Mouse (Mus musculus) stomach, embryonic 16.5 days (tissue): ENCODE data around the gene Ppard. TPM values are rescaled to one million over a fixed set of nuclear protein-coding genes. Genes with fewer than 3 reads are reported as not detected.
A peak's percentile ranks its signal among the peaks of the same experiment; 100 is the strongest.

Experiments
- ATAC-seq: fragments of 200-750 bp; cut with Nextera tagmentation; 2 replicates; pipeline ENCODE4 v1.8.0; 2017; ENCODE audit warnings: moderate number of reproducible peaks, moderate TSS enrichment; ENCODE audit not compliant: insufficient read depth, low FRiP score
- H3K27ac ChIP-seq: fragments of 300-500 bp; sonication (generic); 2 replicates; pipeline ENCODE4 v1.5.1; 2014; ENCODE audit warnings: low read length
- H3K27me3 ChIP-seq: fragments of 300-500 bp; sonication (generic); 2 replicates; pipeline ENCODE4 v1.6.1; 2014; ENCODE audit warnings: low read length, control low read depth, mixed read lengths; ENCODE audit not compliant: control insufficient read depth, insufficient read depth
- H3K36me3 ChIP-seq: fragments of 300-500 bp; sonication (generic); 2 replicates; pipeline ENCODE4 v1.6.1; 2014; ENCODE audit warnings: low read length; ENCODE audit not compliant: control insufficient read depth, insufficient read depth
- H3K4me1 ChIP-seq: fragments of 300-500 bp; sonication (generic); 2 replicates; pipeline ENCODE4 v1.6.1; 2014; ENCODE audit warnings: low read length, control low read depth, mixed read lengths; ENCODE audit not compliant: control insufficient read depth, insufficient read depth
- H3K4me2 ChIP-seq: fragments of 300-500 bp; sonication (generic); 2 replicates; pipeline ENCODE4 v1.6.1; 2014; ENCODE audit warnings: low read depth, low read length, mixed read lengths
- H3K4me3 ChIP-seq: fragments of 300-500 bp; sonication (generic); replicated peaks from 2 replicates; pipeline ENCODE4 v1.5.1; 2014; ENCODE audit warnings: mild to moderate bottlenecking, low read length
- H3K9ac ChIP-seq: fragments of 300-500 bp; sonication (generic); 2 replicates; pipeline ENCODE4 v1.6.1; 2014; ENCODE audit warnings: low read length
- H3K9me3 ChIP-seq: fragments of 300-500 bp; sonication (generic); replicated peaks from 2 replicates; pipeline ENCODE4 v1.6.1; 2016; ENCODE audit warnings: low read length, control low read depth; ENCODE audit not compliant: control insufficient read depth
- WGBS: fragments of 180-500 bp; shearing (Covaris S2); extraction: QIAGEN DNeasy Blood & Tissue Kit; methylation state at CpG from one replicate; pipeline ENCODE4 v1.1.7; 2014; 5-methylcytosine and 5-hydroxymethylcytosine counted together
- polyA plus RNA-seq: library from polyadenylated mRNA; unstranded; fragments of >200 nt; fragmentation: Nextera tagmentation; extraction: Ambion mirVana; gene quantifications from 2 replicates; pipeline ENCODE4 v1.2.1, GENCODE M21; 2015

Gene Ppard
- polyA plus RNA-seq, 1 experiment from 2014 or later: 2.8 TPM

- ATAC-seq: peak; percentile 23; the same call in 1 of the 2 replicates
- no peaks in the 10 kb centered on the region for H3K27me3 ChIP-seq
- no peaks in the 10 kb centered on the region for H3K36me3 ChIP-seq
- peak overlapping the region; percentile 41 for H3K4me2 ChIP-seq
- H3K9me3 ChIP-seq: no peaks in the 10 kb centered on the region
- H3K4me3 ChIP-seq: peak overlapping the region; percentile 28
- peak overlapping the region; percentile 40 for H3K9ac ChIP-seq
- H3K4me1 ChIP-seq: peaks cover 6% of the 10 kb centered on the region
- 53% methylated on average over 6 of the region's 6 CpGs for WGBS
- peak overlapping the region; percentile 96 for H3K27ac ChIP-seq
Observed at GRCm38 (mm10) chr17:28272837-28273236, 40.3 kb downstream of the Ppard start.

GRCm38 (mm10) chr17:28274739-28275138 lies 42.2 kb downstream of the Ppard start:
- ATAC-seq: no peak
- 85% methylated on average over 3 of the region's 3 CpGs for WGBS
- Histone ChIP-seq H3K9me3 (no peaks in the 10 kb centered on the region), H3K4me2 (no peak overlapping the region), H3K9ac (no peak overlapping the region), H3K4me1 (peaks cover 12% of the 10 kb centered on the region), H3K27ac (no peak overlapping the region), H3K27me3 (no peaks in the 10 kb centered on the region), H3K36me3 (no peaks in the 10 kb centered on the region), H3K4me3 (no peak overlapping the region)

- H3K9me3 ChIP-seq: no peaks in the 10 kb centered on the region
- H3K4me3 ChIP-seq: no peak overlapping the region
- H3K27me3 ChIP-seq: no peaks in the 10 kb centered on the region
- H3K27ac ChIP-seq: no peak overlapping the region; the same call in 1 of the 2 replicates
- 66% methylated on average over 14 of the region's 14 CpGs for WGBS
- ATAC-seq: no peak
- H3K4me1 ChIP-seq: peaks cover 17% of the 10 kb centered on the region
- no peak overlapping the region for H3K9ac ChIP-seq
- H3K36me3 ChIP-seq: no peaks in the 10 kb centered on the region
- no peak overlapping the region for H3K4me2 ChIP-seq
Observed at GRCm38 (mm10) chr17:28277226-28277625, 44.7 kb downstream of the Ppard start.

- H3K27ac ChIP-seq: peak overlapping the region; percentile 28; the same call in 1 of the 2 replicates
- H3K4me2 ChIP-seq: no peak overlapping the region
- 49% methylated on average over 10 of the region's 10 CpGs for WGBS
- ATAC-seq: no peak
- no peak overlapping the region for H3K4me3 ChIP-seq
- no peaks in the 10 kb centered on the region for H3K36me3 ChIP-seq
- H3K9ac ChIP-seq: 0 out of 2 replicates have a peak overlapping the region, but pooled peaks have one; percentile 11
- H3K9me3 ChIP-seq: no peaks in the 10 kb centered on the region
- peaks cover 17% of the 10 kb centered on the region for H3K4me1 ChIP-seq
- H3K27me3 ChIP-seq: no peaks in the 10 kb centered on the region
Observed at GRCm38 (mm10) chr17:28277721-28278120, 45.2 kb downstream of the Ppard start.

GRCm38 (mm10) chr17:28278156-28278555 lies 45.7 kb downstream of the Ppard start:
- no peaks in the 10 kb centered on the region for H3K27me3 ChIP-seq
- H3K36me3 ChIP-seq: no peaks in the 10 kb centered on the region
- H3K27ac ChIP-seq: no peak overlapping the region
- no peak overlapping the region for H3K4me3 ChIP-seq
- no peak overlapping the region for H3K9ac ChIP-seq
- no peaks in the 10 kb centered on the region for H3K9me3 ChIP-seq
- no peak overlapping the region for H3K4me2 ChIP-seq
- H3K4me1 ChIP-seq: peaks cover 17% of the 10 kb centered on the region
- no peak for ATAC-seq
- WGBS: 91% methylated on average over 3 of the region's 3 CpGs

- Histone ChIP-seq H3K4me3 (no peak overlapping the region), H3K27me3 (no peaks in the 10 kb centered on the region), H3K36me3 (no peaks in the 10 kb centered on the region), H3K9me3 (no peaks in the 10 kb centered on the region), H3K4me2 (no peak overlapping the region), H3K27ac (no peak overlapping the region), H3K4me1 (peaks cover 17% of the 10 kb centered on the region), H3K9ac (no peak overlapping the region)
- WGBS: 44% methylated on average over 4 of the region's 4 CpGs
- no peak for ATAC-seq
Observed at GRCm38 (mm10) chr17:28279236-28279635, 46.7 kb downstream of the Ppard start.

GRCm38 (mm10) chr17:28279780-28280422 lies 47.4 kb downstream of the Ppard start:
- H3K36me3 ChIP-seq: no peaks in the 10 kb centered on the region
- H3K4me3 ChIP-seq: no peak overlapping the region
- H3K4me1 ChIP-seq: peaks cover 17% of the 10 kb centered on the region
- ATAC-seq: peak; percentile 22; the same call in 1 of the 2 replicates
- H3K27me3 ChIP-seq: no peaks in the 10 kb centered on the region
- H3K9me3 ChIP-seq: no peaks in the 10 kb centered on the region
- 59% methylated on average over 15 of the region's 15 CpGs for WGBS
- H3K27ac ChIP-seq: no peak overlapping the region
- H3K9ac ChIP-seq: no peak overlapping the region
- H3K4me2 ChIP-seq: no peak overlapping the region

GRCm38 (mm10) chr17:28280423-28280800 lies 47.9 kb downstream of the Ppard start:
- Histone ChIP-seq H3K9ac (no peak overlapping the region), H3K27ac (no peak overlapping the region), H3K27me3 (no peaks in the 10 kb centered on the region), H3K4me2 (no peak overlapping the region), H3K9me3 (no peaks in the 10 kb centered on the region), H3K36me3 (no peaks in the 10 kb centered on the region), H3K4me1 (peaks cover 21% of the 10 kb centered on the region), H3K4me3 (no peak overlapping the region)
- 72% methylated on average over 7 of the region's 7 CpGs for WGBS
- no peak for ATAC-seq

GRCm38 (mm10) chr17:28280831-28281377 lies 48.4 kb downstream of the Ppard start:
- WGBS: 25% methylated on average over 5 of the region's 5 CpGs

More at GRCm38 (mm10) chr17:28280831-28281377, 48.4 kb downstream of the Ppard start:
- Histone ChIP-seq H3K27me3 (no peaks in the 10 kb centered on the region), H3K4me3 (no peak overlapping the region), H3K4me2 (no peak overlapping the region), H3K4me1 (peaks cover 21% of the 10 kb centered on the region), H3K9me3 (no peaks in the 10 kb centered on the region), H3K9ac (0 out of 2 replicates have a peak overlapping the region, but pooled peaks have one; percentile 33), H3K36me3 (no peaks in the 10 kb centered on the region), H3K27ac (no peak overlapping the region)
- ATAC-seq: no peak
